Mouse (Mus musculus): ENCODE measurements around the gene Mical2.

Gene Mical2

GRCm38 (mm10) chr7:112225615-112226262 is at the start of gene Mical2:
TSS of gene Mical2 (plus strand) at chr7:112225856.
- DNase-seq = peak; percentile 88 to 91

DNA sequence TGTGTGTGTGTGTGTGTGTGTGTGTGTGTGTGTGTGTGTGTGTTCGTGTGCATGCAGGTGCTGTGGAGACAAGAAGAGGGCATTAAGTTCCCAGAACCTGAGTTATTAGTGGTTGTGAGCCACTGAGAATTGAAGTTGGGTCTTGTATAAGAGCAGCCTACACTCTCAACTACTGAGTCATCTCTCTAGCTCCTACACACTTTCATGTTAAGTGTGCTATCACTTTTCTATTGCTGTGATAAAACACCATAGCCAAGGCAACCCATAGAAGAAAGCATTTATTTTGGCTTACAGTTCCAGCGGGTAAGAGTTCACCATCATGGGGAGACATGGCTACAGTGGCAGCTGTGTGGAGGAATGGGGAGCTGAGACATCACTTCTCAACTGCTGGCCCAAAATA is 49.0 kb upstream of the Mical2 start:
- DNase-seq = no peak

DNA sequence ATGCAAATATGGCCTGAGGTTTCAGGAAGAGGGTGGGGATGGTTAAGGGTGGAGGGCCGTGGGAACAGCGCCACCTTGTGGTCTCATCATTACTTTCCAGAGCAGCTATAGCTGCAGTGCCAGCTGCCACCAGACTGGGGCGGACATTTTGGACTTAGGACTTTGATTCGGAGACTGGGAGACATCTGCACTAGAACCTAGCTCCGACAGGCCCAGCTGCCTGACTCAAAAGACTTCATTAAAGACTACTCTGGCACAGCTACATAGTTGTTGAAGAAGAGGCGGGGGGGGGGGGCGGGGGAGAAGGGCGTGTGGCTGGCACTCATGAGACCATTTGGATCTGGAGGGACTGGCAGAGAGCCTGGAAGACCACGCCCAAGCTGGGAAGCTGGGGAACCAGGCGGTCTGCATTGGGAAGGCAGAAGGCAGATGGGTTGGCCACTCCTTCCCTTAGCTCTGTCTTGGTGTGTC is 45.4 kb upstream of the Mical2 start:
- DNase-seq = peak; percentile 78 to 83

- peak; percentile 79 to 90 for DNase-seq
Measured at GRCm38 (mm10) chr7:112183258-112183841, 42.3 kb upstream of the Mical2 start.

GRCm38 (mm10) chr7:112184519-112185225 is 41.0 kb upstream of the Mical2 start:
- DNase-seq = no peak

- DNase-seq = peak; percentile 66 to 76
Measured at GRCm38 (mm10) chr7:112185226-112185745, 40.4 kb upstream of the Mical2 start.

DNA sequence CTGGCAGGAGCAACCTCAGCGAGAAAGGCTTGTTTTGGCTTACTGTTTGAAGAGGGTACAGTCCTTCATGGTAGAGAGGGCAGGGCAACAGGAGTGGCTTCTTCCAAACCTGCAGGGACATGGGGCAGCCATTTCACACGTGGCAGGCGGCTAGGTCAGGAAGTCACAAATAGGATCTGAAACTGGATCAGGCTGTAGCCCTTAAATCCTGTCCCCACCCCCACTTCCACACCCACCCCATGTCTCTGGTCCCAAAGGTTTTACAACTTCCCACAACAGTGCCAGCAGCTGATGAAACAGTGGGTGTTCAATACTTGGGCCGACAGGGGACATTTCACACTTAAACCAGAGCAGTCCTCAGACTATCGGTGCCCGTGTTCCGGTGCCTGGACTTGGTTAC is 38.8 kb upstream of the Mical2 start:
- no peak for DNase-seq

DNA sequence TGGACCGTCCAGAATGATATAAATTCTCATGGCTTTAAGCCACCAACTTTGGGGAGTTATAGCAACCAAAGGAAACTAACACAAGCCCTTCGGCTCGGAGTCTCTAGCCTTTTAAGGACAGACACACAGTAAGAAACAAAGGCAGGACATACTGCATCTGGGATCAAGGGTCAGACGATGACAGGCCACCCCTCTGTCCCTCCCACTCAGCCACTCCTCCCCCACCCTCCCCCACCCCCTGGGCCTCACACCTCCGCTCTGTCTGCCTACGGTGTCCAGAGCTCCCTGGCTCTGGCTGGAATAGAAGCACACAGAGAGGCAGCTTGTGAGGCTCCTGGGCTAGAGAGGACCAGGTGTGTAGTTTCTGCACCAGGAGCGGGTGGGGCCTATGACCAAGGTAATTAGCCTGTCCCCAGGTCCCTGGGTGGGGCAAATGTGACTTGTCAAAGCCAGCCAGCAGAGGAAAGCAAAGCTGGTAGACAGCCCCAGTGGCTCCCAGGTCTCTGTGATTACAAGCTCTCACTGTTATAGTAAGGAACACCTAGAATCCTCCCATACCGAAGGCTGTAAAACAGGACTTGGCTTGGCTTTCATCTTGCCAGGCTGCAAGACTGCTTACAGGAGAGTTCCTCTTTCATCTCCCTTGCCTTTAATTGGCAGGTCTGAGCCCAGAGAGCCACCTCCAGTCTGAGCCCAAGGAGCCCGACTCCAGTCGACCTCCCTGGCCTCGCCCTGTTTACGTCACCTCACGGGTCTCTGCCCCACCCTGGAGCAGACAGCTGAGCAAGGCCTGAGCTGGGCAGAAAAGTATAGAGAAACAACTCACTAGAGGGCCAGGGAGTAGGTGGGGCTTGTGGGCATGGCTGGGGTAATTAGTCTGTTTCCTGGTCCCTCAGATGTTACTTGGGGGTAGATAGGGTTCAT is 37.9 kb upstream of the Mical2 start:
- DNase-seq = no peak

GRCm38 (mm10) chr7:112192237-112192636 is 33.4 kb upstream of the Mical2 start:
- no peak for DNase-seq

DNA sequence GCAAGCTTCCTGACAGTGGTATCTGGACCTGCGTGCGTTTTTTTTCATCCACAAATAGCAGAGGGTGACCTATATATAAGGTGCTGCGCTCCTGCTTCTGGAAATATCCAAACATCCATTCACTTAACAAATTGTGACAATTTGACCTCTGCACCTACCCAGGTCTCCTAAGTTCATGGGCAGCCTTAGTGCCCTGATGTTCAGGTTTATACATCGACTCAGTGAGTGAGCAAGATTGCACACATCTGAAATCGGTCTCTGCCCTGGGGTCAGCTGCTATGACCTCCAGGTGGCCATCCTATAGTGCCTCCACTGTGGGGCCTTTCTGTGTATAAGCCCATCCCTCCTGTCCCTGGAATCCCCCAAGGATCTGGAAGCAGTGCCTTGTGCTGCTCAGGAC is 32.9 kb upstream of the Mical2 start:
- no peak for DNase-seq

DNA sequence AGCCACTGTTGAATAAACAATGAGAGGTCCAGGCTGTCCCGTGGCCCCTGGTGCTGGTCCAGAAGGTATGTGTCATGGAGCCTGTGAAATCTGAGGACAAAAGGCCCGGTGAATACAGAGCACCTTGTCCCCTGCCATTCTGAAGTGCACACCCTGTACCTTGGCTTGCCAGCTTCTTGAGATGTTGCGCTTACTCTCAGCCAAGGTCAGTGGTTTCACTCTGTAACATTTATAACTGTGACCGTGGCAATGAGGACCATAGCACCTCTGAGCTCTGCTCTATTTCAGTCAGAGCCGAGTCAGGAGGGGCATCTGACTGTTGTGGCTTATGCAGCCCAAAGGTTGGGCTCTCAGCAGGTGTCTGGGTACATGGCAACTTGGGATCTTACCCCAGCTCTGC is 31.4 kb upstream of the Mical2 start:
- no peak for DNase-seq

- no peak for DNase-seq
Measured at GRCm38 (mm10) chr7:112197461-112197860, 28.2 kb upstream of the Mical2 start.

GRCm38 (mm10) chr7:112199343-112199742 is 26.3 kb upstream of the Mical2 start:
- DNase-seq = no peak

DNA sequence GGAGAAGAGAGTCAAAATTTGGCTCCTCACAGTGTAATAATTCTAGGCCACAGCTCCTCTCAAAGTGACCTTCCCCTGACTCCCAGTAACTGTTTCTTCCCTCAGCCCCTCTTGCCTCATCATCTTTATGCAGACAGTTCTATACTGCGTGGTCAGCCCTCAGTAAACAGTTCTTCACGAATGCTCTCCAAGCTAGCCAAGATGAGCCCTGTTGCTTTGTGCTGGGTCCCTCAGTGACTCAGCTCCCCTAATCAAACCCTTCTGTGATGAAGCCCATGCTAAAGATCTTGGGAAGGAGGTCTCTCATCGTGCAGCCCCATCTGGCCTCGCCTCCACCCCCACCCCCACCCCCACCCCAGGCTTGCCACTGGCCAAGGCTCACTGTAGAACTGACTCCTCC is 24.9 kb upstream of the Mical2 start:
- DNase-seq = no peak

GRCm38 (mm10) chr7:112202194-112202593 is 23.5 kb upstream of the Mical2 start:
- DNase-seq = peak in 1 of 2 experiments; percentile 25

DNA sequence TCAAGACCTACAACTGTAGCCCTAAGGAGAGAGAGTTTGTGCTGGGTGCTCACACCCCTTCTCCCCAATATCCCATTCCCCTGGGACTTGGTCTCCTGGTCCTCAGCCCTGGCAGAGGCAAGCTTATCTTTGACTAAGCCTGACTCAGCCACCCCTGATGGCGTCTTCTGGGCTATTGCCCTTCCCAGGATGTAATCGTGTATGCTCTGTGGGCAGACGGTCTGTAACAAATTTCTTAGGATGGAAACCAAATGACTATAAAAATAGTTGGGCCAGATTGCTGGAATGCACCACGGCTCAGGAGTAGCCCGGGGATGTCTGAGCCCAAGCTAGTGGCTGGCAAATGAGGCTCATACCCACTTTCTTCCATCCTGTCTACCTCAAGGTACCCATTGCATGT is 22.8 kb upstream of the Mical2 start:
- DNase-seq = no peak

DNA sequence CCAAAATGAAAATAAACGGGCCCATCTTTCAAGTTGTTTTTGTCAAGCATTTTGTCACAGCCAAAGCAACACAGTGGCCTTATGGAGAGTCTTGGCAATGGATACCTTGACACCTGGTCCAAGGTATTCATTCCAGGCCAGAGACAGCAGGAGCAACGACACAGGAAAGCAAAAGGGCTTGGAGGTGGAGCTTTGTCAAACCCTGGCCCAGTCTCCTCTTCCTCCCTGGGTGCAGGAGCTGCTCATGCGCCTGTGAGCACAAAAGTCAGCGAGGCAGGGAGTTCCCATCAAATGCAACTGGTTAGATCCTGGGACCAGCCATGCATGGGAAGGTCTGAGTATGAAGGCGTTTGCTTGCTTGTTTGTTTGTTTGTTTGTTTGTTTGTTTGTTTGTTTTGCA is 21.7 kb upstream of the Mical2 start:
- DNase-seq = no peak

- no peak for DNase-seq
Measured at GRCm38 (mm10) chr7:112204380-112204963, 21.2 kb upstream of the Mical2 start.

- DNase-seq = no peak
Measured at GRCm38 (mm10) chr7:112205513-112205912, 20.1 kb upstream of the Mical2 start.

GRCm38 (mm10) chr7:112207717-112208116 is 17.9 kb upstream of the Mical2 start:
- no peak for DNase-seq

- DNase-seq = peak in 1 of 2 experiments; percentile 42
Measured at GRCm38 (mm10) chr7:112208323-112209167, 17.1 kb upstream of the Mical2 start.
